Mouse (Mus musculus) liver, embryonic 13.5 days (tissue): ENCODE measurements around the gene Nlrp1a. TPM values are rescaled to one million over a fixed set of nuclear protein-coding genes. Genes with fewer than 3 reads are reported as not detected.

Source experiments
- ATAC-seq: fragments of 200-750 bp; cut with Nextera tagmentation; 2 replicates; pipeline ENCODE4 v1.8.0; 2017; ENCODE audit warnings: low read depth, mild to moderate bottlenecking, moderate number of reproducible peaks, moderate library complexity
- DNase-seq: peaks from one replicate; pipeline ENCODE4 v3.0.0; 2022
- H3K27ac ChIP-seq: fragments of 300-500 bp; sonication (generic); 2 replicates; pipeline ENCODE4 v1.5.1; 2015; ENCODE audit warnings: moderate library complexity, mild to moderate bottlenecking, inconsistent platforms
- H3K27me3 ChIP-seq: fragments of 300-500 bp; sonication (generic); 2 replicates; pipeline ENCODE4 v1.6.1; 2015; ENCODE audit warnings: mild to moderate bottlenecking, inconsistent platforms
- H3K36me3 ChIP-seq: fragments of 300-500 bp; sonication (generic); 2 replicates; pipeline ENCODE4 v1.6.1; 2015; ENCODE audit warnings: mild to moderate bottlenecking, inconsistent platforms
- H3K4me1 ChIP-seq: fragments of 300-500 bp; sonication (generic); replicated peaks from 2 replicates; pipeline ENCODE4 v1.6.1; 2015; ENCODE audit warnings: inconsistent platforms
- H3K4me2 ChIP-seq: fragments of 300-500 bp; sonication (generic); 2 replicates; pipeline ENCODE4 v1.6.1; 2015; ENCODE audit warnings: inconsistent platforms, mild to moderate bottlenecking, moderate library complexity
- H3K4me3 ChIP-seq: fragments of 300-500 bp; sonication (generic); replicated peaks from 2 replicates; pipeline ENCODE4 v1.5.1; 2015; ENCODE audit warnings: mild to moderate bottlenecking, inconsistent platforms
- H3K9ac ChIP-seq: fragments of 300-500 bp; sonication (generic); 2 replicates; pipeline ENCODE4 v1.6.1; 2015; ENCODE audit warnings: mild to moderate bottlenecking, inconsistent platforms
- H3K9me3 ChIP-seq: fragments of 300-500 bp; sonication (generic); replicated peaks from 2 replicates; pipeline ENCODE4 v1.6.1; 2016; ENCODE audit warnings: inconsistent platforms
- WGBS: fragments of 180-500 bp; shearing (Covaris S2); methylation state at CpG from one replicate; pipeline ENCODE4 v1.1.7; 2015; ENCODE audit not compliant: insufficient replicate concordance; 5-methylcytosine and 5-hydroxymethylcytosine counted together
- polyA plus RNA-seq: library from polyadenylated mRNA; unstranded; fragments of >200 nt; fragmentation: Nextera tagmentation; extraction: Ambion mirVana; gene quantifications from 2 replicates; pipeline ENCODE4 v1.2.1, GENCODE M21; 2015

The Nlrp1a gene
- 0.10 and 0.12 TPM in 2 replicates for polyA plus RNA-seq

- Histone ChIP-seq H3K4me3 (no peak within 1 kb of the TSS), H3K27me3 (no peaks in the 10 kb centered on the region), H3K36me3 (no peaks in the 10 kb centered on the region), H3K9me3 (no peaks in the 10 kb centered on the region), H3K9ac (no peak within 1 kb of the TSS), H3K4me2 (no peak within 1 kb of the TSS), H3K4me1 (no peaks in the 10 kb centered on the region), H3K27ac (no peak within 1 kb of the TSS)
- DNase-seq (no peak), ATAC-seq (no peak)
- 17% methylated on average over 3 of the region's 3 CpGs for WGBS
Measured at GRCm38 (mm10) chr11:71144661-71145060, at the start of gene Nlrp1a. Gene Nlrp1a (minus strand): TSS chr11:71144704.

GRCm38 (mm10) chr11:71169633-71170032 is 25.1 kb upstream of the Nlrp1a start:
- H3K4me3 ChIP-seq: no peak overlapping the region
- no peak overlapping the region for H3K4me2 ChIP-seq
- DNase-seq (no peak), ATAC-seq (no peak)
- H3K27me3 ChIP-seq: no peaks in the 10 kb centered on the region
- H3K9me3 ChIP-seq: no peaks in the 10 kb centered on the region
- H3K27ac ChIP-seq: no peak overlapping the region
- H3K9ac ChIP-seq: no peak overlapping the region
- no peaks in the 10 kb centered on the region for H3K36me3 ChIP-seq
- 37% methylated on average over 1 of the region's 1 CpGs for WGBS
- H3K4me1 ChIP-seq: no peaks in the 10 kb centered on the region

- Histone ChIP-seq H3K4me2 (no peak overlapping the region), H3K4me3 (no peak overlapping the region), H3K4me1 (no peaks in the 10 kb centered on the region), H3K36me3 (no peaks in the 10 kb centered on the region), H3K27me3 (no peaks in the 10 kb centered on the region), H3K9me3 (no peaks in the 10 kb centered on the region), H3K27ac (no peak overlapping the region), H3K9ac (no peak overlapping the region)
- 38% methylated on average over 1 of the region's 1 CpGs for WGBS
- DNase-seq (no peak), ATAC-seq (no peak)
Measured at GRCm38 (mm10) chr11:71164139-71164538, 19.6 kb upstream of the Nlrp1a start.

- Histone ChIP-seq H3K4me1 (no peaks in the 10 kb centered on the region), H3K27me3 (no peaks in the 10 kb centered on the region), H3K9me3 (no peaks in the 10 kb centered on the region), H3K4me3 (no peak overlapping the region), H3K4me2 (no peak overlapping the region), H3K27ac (no peak overlapping the region), H3K36me3 (no peaks in the 10 kb centered on the region), H3K9ac (no peak overlapping the region)
- DNase-seq (no peak), ATAC-seq (no peak)
- WGBS: 36% methylated on average over 3 of the region's 3 CpGs
Measured at GRCm38 (mm10) chr11:71159439-71160136, 15.1 kb upstream of the Nlrp1a start.

- no peak overlapping the region for H3K27ac ChIP-seq
- H3K36me3 ChIP-seq: no peaks in the 10 kb centered on the region
- H3K4me3 ChIP-seq: no peak overlapping the region
- no peak for ATAC-seq
- WGBS: 50% methylated on average over 1 of the region's 1 CpGs
- no peaks in the 10 kb centered on the region for H3K4me1 ChIP-seq
- H3K9me3 ChIP-seq: no peaks in the 10 kb centered on the region
- DNase-seq: no peak
- no peaks in the 10 kb centered on the region for H3K27me3 ChIP-seq
- H3K9ac ChIP-seq: no peak overlapping the region
- H3K4me2 ChIP-seq: no peak overlapping the region
Measured at GRCm38 (mm10) chr11:71155272-71155671, 10.8 kb upstream of the Nlrp1a start.

- no peaks in the 10 kb centered on the region for H3K4me1 ChIP-seq
- H3K4me3 ChIP-seq: no peak overlapping the region
- DNase-seq (no peak), ATAC-seq (no peak)
- WGBS: 52% methylated on average over 1 of the region's 1 CpGs
- H3K4me2 ChIP-seq: no peak overlapping the region
- H3K27ac ChIP-seq: no peak overlapping the region
- no peaks in the 10 kb centered on the region for H3K9me3 ChIP-seq
- H3K9ac ChIP-seq: no peak overlapping the region
- no peaks in the 10 kb centered on the region for H3K36me3 ChIP-seq
- no peaks in the 10 kb centered on the region for H3K27me3 ChIP-seq
Measured at GRCm38 (mm10) chr11:71142031-71142430, 2.5 kb downstream of the Nlrp1a start.

GRCm38 (mm10) chr11:71107128-71107527 is 37.4 kb downstream of the Nlrp1a start:
- WGBS: 55% methylated on average over 2 of the region's 2 CpGs

GRCm38 (mm10) chr11:71106261-71107021 is 38.1 kb downstream of the Nlrp1a start:
- DNase-seq: no peak
- no peak overlapping the region for H3K27ac ChIP-seq
- H3K9me3 ChIP-seq: no peaks in the 10 kb centered on the region
- H3K27me3 ChIP-seq: no peaks in the 10 kb centered on the region
- no peaks in the 10 kb centered on the region for H3K4me1 ChIP-seq
- ATAC-seq: no peak
- H3K36me3 ChIP-seq: no peaks in the 10 kb centered on the region
- no peak overlapping the region for H3K9ac ChIP-seq
- no peak overlapping the region for H3K4me3 ChIP-seq
- H3K4me2 ChIP-seq: no peak overlapping the region

More at GRCm38 (mm10) chr11:71107128-71107527, 37.4 kb downstream of the Nlrp1a start:
- Histone ChIP-seq H3K27me3 (no peaks in the 10 kb centered on the region), H3K9ac (no peak overlapping the region), H3K36me3 (no peaks in the 10 kb centered on the region), H3K9me3 (no peaks in the 10 kb centered on the region), H3K4me2 (no peak overlapping the region), H3K27ac (no peak overlapping the region), H3K4me1 (no peaks in the 10 kb centered on the region), H3K4me3 (no peak overlapping the region)
- DNase-seq: no peak
- ATAC-seq: no peak

- DNase-seq (no peak), ATAC-seq (no peak)
- Histone ChIP-seq H3K4me2 (no peak overlapping the region), H3K4me3 (no peak overlapping the region), H3K9me3 (no peaks in the 10 kb centered on the region), H3K36me3 (no peaks in the 10 kb centered on the region), H3K9ac (no peak overlapping the region), H3K27me3 (no peaks in the 10 kb centered on the region), H3K4me1 (no peaks in the 10 kb centered on the region), H3K27ac (no peak overlapping the region)
Measured at GRCm38 (mm10) chr11:71103931-71104330, 40.6 kb downstream of the Nlrp1a start.

- no peak overlapping the region for H3K27ac ChIP-seq
- no peaks in the 10 kb centered on the region for H3K27me3 ChIP-seq
- H3K4me2 ChIP-seq: no peak overlapping the region
- no peaks in the 10 kb centered on the region for H3K4me1 ChIP-seq
- 45% methylated on average over 1 of the region's 1 CpGs for WGBS
- no peaks in the 10 kb centered on the region for H3K36me3 ChIP-seq
- H3K4me3 ChIP-seq: no peak overlapping the region
- peaks cover 7% of the 10 kb centered on the region; the same call in 1 of the 2 replicates for H3K9me3 ChIP-seq
- ATAC-seq: no peak
- DNase-seq: no peak
- H3K9ac ChIP-seq: no peak overlapping the region
Measured at GRCm38 (mm10) chr11:71076342-71076741, 68.2 kb downstream of the Nlrp1a start.

- no peaks in the 10 kb centered on the region for H3K27me3 ChIP-seq
- no peaks in the 10 kb centered on the region for H3K36me3 ChIP-seq
- WGBS: 10% methylated on average over 1 of the region's 1 CpGs
- H3K4me2 ChIP-seq: no peak overlapping the region
- no peak overlapping the region for H3K9ac ChIP-seq
- DNase-seq: no peak
- no peak for ATAC-seq
- H3K27ac ChIP-seq: no peak overlapping the region
- H3K4me1 ChIP-seq: no peaks in the 10 kb centered on the region
- no peak overlapping the region for H3K4me3 ChIP-seq
- no peaks in the 10 kb centered on the region for H3K9me3 ChIP-seq
Measured at GRCm38 (mm10) chr11:71052554-71052953, 92.0 kb downstream of the Nlrp1a start.
